Mouse (Mus musculus) bone marrow, adult 2 months (tissue): ENCODE results near the gene Ero1lb. TPM values are rescaled to one million over a fixed set of nuclear protein-coding genes. Genes with fewer than 3 reads are reported as not detected.

Experiments used
- H3K27ac ChIP-seq: fragments of 200-500 bp; 2 replicates; pipeline ENCODE4 v1.5.1; 2012; ENCODE audit warnings: low read depth, mild to moderate bottlenecking, control low read depth, inconsistent platforms, low read length; ENCODE audit not compliant: control insufficient read depth, poor library complexity, insufficient read depth
- H3K4me1 ChIP-seq: fragments of 200-500 bp; 2 replicates; pipeline ENCODE4 v1.6.1; 2011; ENCODE audit warnings: low read length; ENCODE audit not compliant: control insufficient read depth, insufficient read depth
- H3K4me3 ChIP-seq: fragments of 200-500 bp; replicated peaks from 2 replicates; pipeline ENCODE3; 2011; ENCODE audit warnings: mild to moderate bottlenecking, low read depth, low read length, control low read depth; ENCODE audit not compliant: control insufficient read depth
- CTCF ChIP-seq: fragments of 200-500 bp; IDR thresholded peaks from 2 replicates; pipeline ENCODE4 v1.5.1; 2011; ENCODE audit warnings: low read length, control low read depth; ENCODE audit not compliant: control insufficient read depth, insufficient read depth
- POLR2A ChIP-seq: fragments of 200-500 bp; IDR thresholded peaks from 2 replicates; pipeline ENCODE4 v1.6.1; 2011; ENCODE audit warnings: low read depth, mild to moderate bottlenecking, control low read depth, low read length, borderline replicate concordance; ENCODE audit not compliant: control insufficient read depth
- WGBS: fragments of 180-500 bp; shearing (Covaris S2); methylation state at CpG from one replicate; pipeline ENCODE4 v1.1.7; 2018; 5-methylcytosine and 5-hydroxymethylcytosine counted together
- polyA plus RNA-seq: library from polyadenylated mRNA; stranded (reverse); fragments of >200 nt; gene quantifications from 2 replicates; pipeline ENCODE4 v1.2.4, GENCODE M21; 2011; ENCODE audit warnings: low replicate concordance; ENCODE audit not compliant: missing spikeins, insufficient read depth, insufficient read length

Ero1lb gene
- polyA plus RNA-seq, 1 experiment: 6.7 TPM

DNA sequence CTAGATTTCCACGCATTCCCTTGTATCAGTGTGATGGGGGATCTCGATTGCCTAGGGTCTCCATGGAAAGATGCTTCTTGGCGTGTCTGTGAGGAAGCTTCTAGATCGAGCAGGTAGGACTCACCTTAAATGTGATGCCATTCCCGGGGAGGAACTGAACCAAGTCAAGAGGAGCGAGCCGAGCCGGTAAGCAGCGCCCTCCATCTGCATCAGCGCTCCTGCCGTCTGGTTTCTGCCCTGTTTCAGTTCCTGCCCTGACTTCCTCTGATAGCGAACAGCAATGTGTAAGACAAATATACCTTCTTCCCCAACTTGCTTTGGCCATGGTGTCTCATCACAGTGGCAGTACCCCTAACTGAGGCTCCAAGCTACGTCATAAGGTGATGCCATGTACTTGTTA is 25.6 kb upstream of the Ero1lb start:
- Histone ChIP-seq H3K4me1 (peaks cover 3% of the 10 kb centered on the region; the same call in 1 of the 2 replicates), H3K27ac (no peak overlapping the region), H3K4me3 (no peak overlapping the region)
- TF ChIP-seq POLR2A (no peak), CTCF (no peak; the same call in 1 of the 2 replicates)
- 57% methylated on average over 13 of the region's 13 CpGs for WGBS

DNA sequence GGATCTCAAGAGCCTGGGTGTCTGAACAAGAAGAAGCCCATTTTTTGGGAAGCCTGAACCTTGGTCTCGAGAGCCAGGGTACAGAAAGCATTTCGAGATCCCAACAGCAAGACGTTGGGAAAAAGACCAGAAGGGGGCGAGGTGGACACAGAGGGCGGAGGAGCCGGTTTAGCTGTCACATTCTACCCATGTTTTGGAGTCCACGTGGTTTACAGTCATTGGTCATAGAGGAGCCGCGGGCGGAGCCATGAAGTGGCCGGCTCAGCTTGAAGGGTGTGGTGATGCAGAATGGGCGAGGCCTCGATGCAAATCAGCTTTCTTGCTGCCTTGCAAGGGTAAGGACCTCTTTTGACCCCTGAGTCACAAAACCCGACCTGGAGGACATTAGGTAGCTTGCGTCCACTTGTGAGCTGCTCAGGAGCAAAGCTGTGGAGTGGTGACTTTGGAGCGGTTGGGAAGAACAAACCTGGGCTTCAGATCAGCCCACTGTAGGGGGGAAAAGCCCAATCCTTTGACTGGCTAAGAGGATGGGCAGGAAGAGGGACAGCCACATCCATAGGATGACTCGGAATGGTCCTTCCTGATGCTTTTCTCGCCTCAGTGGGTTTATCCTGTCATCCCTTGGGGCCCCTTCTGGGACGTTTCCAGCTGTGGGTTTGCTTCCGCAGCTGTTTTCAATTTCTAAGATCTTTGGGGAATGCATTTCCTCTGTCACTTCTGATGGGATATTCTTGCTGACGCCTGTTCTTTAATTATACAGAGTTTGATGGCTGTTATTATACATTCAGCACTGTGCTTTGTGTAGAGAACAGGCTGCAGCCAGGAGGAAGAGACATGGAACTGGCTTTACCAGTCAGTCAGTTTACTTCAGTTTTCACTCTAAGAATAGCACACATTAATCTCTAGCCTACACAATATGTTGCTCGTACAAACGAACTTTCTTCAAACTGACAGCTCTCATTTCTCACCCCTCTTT is 23.4 kb upstream of the Ero1lb start:
- no peak for TF ChIP-seq POLR2A
- no peak for TF ChIP-seq CTCF
- H3K4me1 ChIP-seq: peaks cover 3% of the 10 kb centered on the region; the same call in 1 of the 2 replicates
- 8% methylated on average over 23 of the region's 23 CpGs for WGBS
- no peak overlapping the region for H3K4me3 ChIP-seq
- H3K27ac ChIP-seq: no peak overlapping the region

- no peak for TF ChIP-seq POLR2A
- no peak for TF ChIP-seq CTCF
- WGBS: 87% methylated on average over 5 of the region's 5 CpGs
- Histone ChIP-seq H3K4me1 (peaks cover 3% of the 10 kb centered on the region; the same call in 1 of the 2 replicates), H3K27ac (no peak overlapping the region), H3K4me3 (no peak overlapping the region)
Measured at GRCm38 (mm10) chr13:12543246-12543645, 22.4 kb upstream of the Ero1lb start.

GRCm38 (mm10) chr13:12543880-12544568 is 21.6 kb upstream of the Ero1lb start:
- peaks cover 3% of the 10 kb centered on the region; the same call in 1 of the 2 replicates for H3K4me1 ChIP-seq
- 87% methylated on average over 8 of the region's 8 CpGs for WGBS
- H3K4me3 ChIP-seq: no peak overlapping the region
- no peak overlapping the region for H3K27ac ChIP-seq
- TF ChIP-seq CTCF: no peak
- no peak for TF ChIP-seq POLR2A

GRCm38 (mm10) chr13:12554211-12554610 is 11.5 kb upstream of the Ero1lb start:
- Histone ChIP-seq H3K4me1 (no peaks in the 10 kb centered on the region; the same call in 1 of the 2 replicates), H3K27ac (no peak overlapping the region), H3K4me3 (no peak overlapping the region)
- TF ChIP-seq CTCF (no peak), POLR2A (no peak)
- WGBS: 63% methylated on average over 4 of the region's 4 CpGs

- no peak for TF ChIP-seq CTCF
- no peak for TF ChIP-seq POLR2A
- Histone ChIP-seq H3K27ac (no peak overlapping the region), H3K4me3 (no peak overlapping the region), H3K4me1 (peaks cover 3% of the 10 kb centered on the region; the same call in 1 of the 2 replicates)
- 66% methylated on average over 3 of the region's 3 CpGs for WGBS
Measured at GRCm38 (mm10) chr13:12559044-12559443, 6.6 kb upstream of the Ero1lb start.

GRCm38 (mm10) chr13:12559462-12560120 is 6.1 kb upstream of the Ero1lb start:
- no peak overlapping the region for H3K27ac ChIP-seq
- TF ChIP-seq POLR2A: no peak
- no peak for TF ChIP-seq CTCF
- H3K4me3 ChIP-seq: no peak overlapping the region
- WGBS: 81% methylated on average over 6 of the region's 6 CpGs
- peaks cover 3% of the 10 kb centered on the region; the same call in 1 of the 2 replicates for H3K4me1 ChIP-seq

- TF ChIP-seq POLR2A (no peak), CTCF (no peak)
- WGBS: 70% methylated on average over 2 of the region's 2 CpGs
- Histone ChIP-seq H3K4me1 (peaks cover 3% of the 10 kb centered on the region; the same call in 1 of the 2 replicates), H3K4me3 (no peak overlapping the region), H3K27ac (peak overlapping the region; percentile 59)
Measured at GRCm38 (mm10) chr13:12561729-12562128, 3.9 kb upstream of the Ero1lb start.
